Mouse (Mus musculus) urinary bladder, postnatal 36 days (tissue): ENCODE measurements around the gene Irs4.

Source experiments
- DNase-seq, 2 experiments: peaks; one replicate each; pipeline ENCODE4 v3.0.0; 2022; ENCODE audit warnings: low spot score in 2 of 2, mixed read lengths in 1 of 2

The Irs4 gene

DNA sequence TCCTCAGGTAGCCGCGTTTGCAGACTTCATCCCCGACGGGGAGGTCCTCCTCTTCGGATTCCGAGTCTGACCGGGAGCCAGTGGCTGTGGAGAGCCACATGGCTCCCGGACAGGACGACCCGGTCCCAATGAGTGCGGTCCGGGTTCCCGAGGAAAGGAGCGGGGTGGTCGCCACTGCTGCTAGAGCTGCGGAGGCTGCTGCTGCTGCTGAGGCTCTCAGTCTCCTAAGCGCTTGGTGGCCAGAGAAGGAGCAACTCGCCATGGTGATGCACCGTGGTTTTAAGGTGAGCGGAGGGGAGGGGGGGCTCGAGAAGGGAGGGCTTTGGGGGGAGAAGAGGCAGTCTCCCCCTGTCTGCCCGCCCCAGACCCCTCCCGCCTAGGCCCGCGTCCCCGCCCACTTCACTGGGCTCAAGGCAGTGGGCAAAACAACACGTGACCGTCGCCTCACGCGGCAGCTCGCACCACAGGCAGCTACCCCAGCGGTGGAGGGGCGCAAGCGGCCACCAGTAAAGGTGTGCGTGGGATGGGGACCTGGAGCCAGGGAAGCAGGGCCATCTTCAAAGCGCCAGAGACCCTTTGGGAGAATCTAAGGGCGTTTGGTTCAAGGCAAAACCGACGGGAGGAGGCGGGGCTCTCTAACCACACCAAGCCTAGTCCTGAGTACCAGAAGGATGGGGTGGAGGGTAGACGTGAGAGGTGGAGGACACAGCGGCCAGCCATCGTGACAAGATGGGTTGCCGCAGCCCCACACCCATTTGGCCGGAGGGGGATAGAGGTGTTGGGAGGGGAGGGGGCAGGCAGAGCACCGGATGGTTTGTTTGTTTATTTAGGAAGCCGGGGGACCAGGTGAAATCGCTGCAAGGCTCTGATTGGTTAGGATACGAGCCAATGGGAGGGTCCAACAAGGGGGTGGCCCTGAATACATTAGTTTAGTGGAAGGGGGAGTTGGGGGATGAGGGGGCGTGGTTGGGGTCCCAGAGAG lies at the start of gene Irs4:
Irs4 (minus strand) TSS at position 327 of the 982 bp plus-strand sequence.
- DNase-seq: no peak

DNA sequence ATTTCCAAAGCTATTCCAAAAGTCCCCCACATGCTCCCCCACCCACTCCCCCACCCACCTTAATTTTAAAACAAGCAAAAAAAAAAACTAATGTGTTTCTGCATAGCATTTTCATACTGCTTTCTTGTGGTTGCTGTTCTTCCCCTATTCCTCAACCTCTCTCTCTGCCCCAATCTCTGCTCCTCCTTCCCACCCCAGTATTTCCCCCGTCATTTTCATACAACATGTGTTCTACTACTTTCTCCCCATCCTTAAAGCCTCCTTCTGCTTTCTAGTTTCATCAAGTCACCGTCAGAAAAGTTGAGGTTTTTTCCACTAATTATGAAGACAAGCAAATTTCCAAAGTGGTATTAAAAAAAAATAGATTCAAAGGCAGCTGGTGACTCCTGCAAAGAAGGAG lies 25.3 kb upstream of the Irs4 start:
- no peak for DNase-seq

- DNase-seq: no peak
Measured at GRCm38 (mm10) chrX:141729570-141729969, 4.5 kb upstream of the Irs4 start.

DNA sequence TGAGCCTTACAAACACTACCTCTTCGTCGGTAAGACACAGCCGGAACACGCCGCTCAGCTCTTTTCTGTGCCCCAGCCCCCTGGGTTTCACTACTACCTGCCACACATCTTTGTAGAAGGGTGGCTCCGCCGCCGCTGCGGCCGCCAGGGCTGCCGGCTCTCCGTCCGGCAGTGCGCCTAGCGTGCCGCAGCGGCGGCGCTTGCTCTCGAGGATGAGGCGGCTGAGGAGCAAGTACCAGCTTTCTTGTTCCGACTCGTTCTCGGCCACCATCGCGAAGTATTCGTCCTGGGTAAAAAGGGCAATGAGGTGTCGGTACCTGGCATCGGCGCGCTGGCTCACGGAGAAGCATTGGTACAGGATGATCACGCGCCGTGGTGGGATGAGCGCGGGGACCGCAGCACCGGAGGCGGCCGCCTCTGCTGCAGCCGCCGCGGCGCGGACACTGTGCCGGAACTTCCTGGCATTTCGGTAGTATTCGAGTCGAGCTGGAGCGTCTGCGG lies 622 bp downstream of the Irs4 start:
- no peak for DNase-seq

DNA sequence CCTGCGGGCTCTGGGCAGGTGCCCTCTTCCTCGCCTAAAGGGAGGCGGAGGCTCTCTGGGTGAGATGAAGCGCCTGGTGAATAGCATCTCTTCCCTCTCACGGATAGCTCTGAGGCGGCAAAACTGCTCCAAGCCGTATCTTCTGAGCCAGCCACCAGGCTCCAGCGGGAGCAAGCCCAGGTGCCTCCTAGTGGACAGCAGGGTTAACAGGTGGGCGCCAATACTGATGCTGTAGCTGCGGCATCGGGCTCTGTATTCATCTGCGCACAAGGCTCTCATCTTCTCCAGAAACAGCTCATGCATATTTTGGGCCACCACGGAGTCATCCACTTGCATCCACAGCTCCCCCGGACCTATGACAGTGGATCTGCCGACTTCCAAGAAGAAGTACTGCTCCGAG lies 1.1 kb downstream of the Irs4 start:
- DNase-seq: no peak

DNA sequence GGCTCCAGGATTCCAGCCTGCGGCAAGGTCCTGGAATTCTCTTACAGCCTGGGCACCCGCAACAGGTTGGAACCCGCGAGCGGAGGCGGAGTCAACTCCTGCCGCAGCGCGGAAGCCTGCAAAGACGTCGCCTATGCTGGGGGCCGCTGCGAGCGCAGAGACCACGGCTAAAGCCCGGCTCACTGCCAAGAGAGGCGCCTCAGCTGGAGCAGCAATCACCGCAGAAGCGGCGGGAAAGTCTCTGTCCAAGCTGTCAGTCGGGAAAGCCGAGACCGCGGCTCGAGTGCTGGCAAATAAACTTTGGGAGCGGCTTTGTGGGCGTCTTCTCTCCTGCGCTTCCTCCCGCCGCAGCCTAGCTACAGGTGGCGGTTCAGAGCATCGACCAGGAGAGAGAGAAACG lies 3.3 kb downstream of the Irs4 start:
- no peak for DNase-seq
